Mouse (Mus musculus): ENCODE measurements around the gene Ubap1. TPM values are rescaled to one million over a fixed set of nuclear protein-coding genes. Genes with fewer than 3 reads are reported as not detected.

Ubap1 gene
- polyA plus RNA-seq, 1 experiment, result 7.0 TPM

- Histone ChIP-seq H3K9me3 (ENCODE audit: control insufficient read depth, low read length) (no peaks in the 10 kb centered on the region), H3K36me3 (ENCODE audit: control insufficient read depth) (peaks cover 11% of the 10 kb centered on the region), H3K27me3 (ENCODE audit: control insufficient read depth) (no peaks in the 10 kb centered on the region), H3K4me1 (ENCODE audit: control insufficient read depth) (peaks cover 40% of the 10 kb centered on the region), H3K4me3 (replicated peaks) (peak overlapping the region; percentile 94)
- TF ChIP-seq GATA1 (IDR thresholded peaks at IDR 0.05; ENCODE audit: low read length), result no peak
- no peak for TF ChIP-seq TAL1 (IDR thresholded peaks at IDR 0.05; ENCODE audit: low read length)
These were observed 957 bp upstream of the Ubap1 start for GRCm38 (mm10) chr4:41347839-41348238.

GRCm38 (mm10) chr4:41349199-41349591 lies 399 bp downstream of the Ubap1 start:
- TF ChIP-seq GATA1 (IDR thresholded peaks at IDR 0.05; ENCODE audit: low read length) (no peak), TAL1 (IDR thresholded peaks at IDR 0.05; ENCODE audit: low read length) (no peak)

DNA sequence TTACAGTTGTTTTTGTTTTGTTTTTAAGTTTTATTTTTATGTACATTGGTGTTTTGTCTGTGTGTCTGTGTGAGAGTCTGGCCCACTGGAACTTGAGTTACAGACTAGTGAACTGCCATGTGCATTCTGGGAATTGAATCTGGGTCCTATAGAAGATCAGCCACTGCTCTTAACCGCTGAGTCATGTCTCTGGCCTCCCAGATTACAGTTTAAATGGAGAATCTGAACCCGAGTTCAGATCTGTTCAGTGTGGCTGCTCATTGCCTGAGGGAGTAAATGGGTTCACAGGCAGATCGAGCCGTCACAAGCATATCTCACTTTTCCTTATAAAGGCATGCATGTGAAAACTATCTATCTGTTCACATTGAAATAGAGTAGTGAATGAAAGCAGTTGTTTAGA lies 4.0 kb downstream of the Ubap1 start:
- Histone ChIP-seq H3K36me3 (ENCODE audit: control insufficient read depth) (peaks cover 34% of the 10 kb centered on the region), H3K4me3 (replicated peaks) (no peak overlapping the region), H3K9me3 (ENCODE audit: control insufficient read depth, low read length) (peaks cover 4% of the 10 kb centered on the region; the same call in 1 of the 2 replicates), H3K27me3 (ENCODE audit: control insufficient read depth) (no peaks in the 10 kb centered on the region), H3K4me1 (ENCODE audit: control insufficient read depth) (peaks cover 45% of the 10 kb centered on the region)
- TF ChIP-seq TAL1 (IDR thresholded peaks at IDR 0.05; ENCODE audit: low read length), result 0 out of 3 replicates have a peak, but pooled peaks have one; percentile 12
- TF ChIP-seq GATA1 (IDR thresholded peaks at IDR 0.05; ENCODE audit: low read length), result no peak

More at GRCm38 (mm10) chr4:41349199-41349591, 399 bp downstream of the Ubap1 start:
- H3K36me3 ChIP-seq (ENCODE audit: control insufficient read depth), result peaks cover 12% of the 10 kb centered on the region
- H3K9me3 ChIP-seq (ENCODE audit: control insufficient read depth, low read length), result no peaks in the 10 kb centered on the region
- peaks cover 49% of the 10 kb centered on the region for H3K4me1 ChIP-seq (ENCODE audit: control insufficient read depth)
- no peaks in the 10 kb centered on the region for H3K27me3 ChIP-seq (ENCODE audit: control insufficient read depth)
- peak overlapping the region; percentile 94 for H3K4me3 ChIP-seq (replicated peaks)

GRCm38 (mm10) chr4:41353265-41353664 lies 4.5 kb downstream of the Ubap1 start:
- H3K36me3 ChIP-seq (ENCODE audit: control insufficient read depth), result peaks cover 38% of the 10 kb centered on the region
- no peak overlapping the region for H3K4me3 ChIP-seq (replicated peaks)
- TF ChIP-seq GATA1 (IDR thresholded peaks at IDR 0.05; ENCODE audit: low read length), result no peak
- TF ChIP-seq TAL1 (IDR thresholded peaks at IDR 0.05; ENCODE audit: low read length), result no peak
- peaks cover 4% of the 10 kb centered on the region; the same call in 1 of the 2 replicates for H3K9me3 ChIP-seq (ENCODE audit: control insufficient read depth, low read length)
- H3K27me3 ChIP-seq (ENCODE audit: control insufficient read depth), result no peaks in the 10 kb centered on the region
- peaks cover 44% of the 10 kb centered on the region for H3K4me1 ChIP-seq (ENCODE audit: control insufficient read depth)

DNA sequence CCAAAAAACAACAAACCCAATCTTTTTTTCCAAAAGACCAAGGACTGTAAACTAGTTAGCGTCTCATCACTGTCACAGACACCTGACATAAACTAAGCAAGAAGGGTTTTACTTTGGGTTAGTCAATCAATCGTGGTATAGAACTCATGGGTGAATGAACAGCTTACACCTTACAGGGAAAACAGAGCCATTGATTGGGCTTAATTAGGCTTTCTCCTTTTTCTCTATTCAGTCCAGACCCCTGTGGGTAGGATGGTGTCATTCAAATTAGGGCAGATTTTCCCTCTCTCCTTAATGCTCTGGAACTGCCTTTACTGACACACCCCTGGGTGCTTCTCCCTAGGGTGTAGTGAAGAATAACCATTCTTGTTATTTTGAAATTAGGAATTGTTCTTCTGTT lies 8.4 kb downstream of the Ubap1 start:
- no peak for TF ChIP-seq TAL1 (IDR thresholded peaks at IDR 0.05; ENCODE audit: low read length)
- TF ChIP-seq GATA1 (IDR thresholded peaks at IDR 0.05; ENCODE audit: low read length), result no peak
- no peak overlapping the region for H3K4me3 ChIP-seq (replicated peaks)
- H3K9me3 ChIP-seq (ENCODE audit: control insufficient read depth, low read length), result peaks cover 4% of the 10 kb centered on the region; the same call in 1 of the 2 replicates
- peaks cover 47% of the 10 kb centered on the region for H3K36me3 ChIP-seq (ENCODE audit: control insufficient read depth)
- H3K27me3 ChIP-seq (ENCODE audit: control insufficient read depth), result no peaks in the 10 kb centered on the region
- H3K4me1 ChIP-seq (ENCODE audit: control insufficient read depth), result peaks cover 26% of the 10 kb centered on the region

- peaks cover 4% of the 10 kb centered on the region; the same call in 1 of the 2 replicates for H3K9me3 ChIP-seq (ENCODE audit: control insufficient read depth, low read length)
- no peak overlapping the region for H3K4me3 ChIP-seq (replicated peaks)
- no peak for TF ChIP-seq GATA1 (IDR thresholded peaks at IDR 0.05; ENCODE audit: low read length)
- TF ChIP-seq TAL1 (IDR thresholded peaks at IDR 0.05; ENCODE audit: low read length), result no peak
- no peaks in the 10 kb centered on the region for H3K27me3 ChIP-seq (ENCODE audit: control insufficient read depth)
- H3K36me3 ChIP-seq (ENCODE audit: control insufficient read depth), result peaks cover 40% of the 10 kb centered on the region
- peaks cover 17% of the 10 kb centered on the region for H3K4me1 ChIP-seq (ENCODE audit: control insufficient read depth)
These were observed 9.9 kb downstream of the Ubap1 start for GRCm38 (mm10) chr4:41358669-41359068.

DNA sequence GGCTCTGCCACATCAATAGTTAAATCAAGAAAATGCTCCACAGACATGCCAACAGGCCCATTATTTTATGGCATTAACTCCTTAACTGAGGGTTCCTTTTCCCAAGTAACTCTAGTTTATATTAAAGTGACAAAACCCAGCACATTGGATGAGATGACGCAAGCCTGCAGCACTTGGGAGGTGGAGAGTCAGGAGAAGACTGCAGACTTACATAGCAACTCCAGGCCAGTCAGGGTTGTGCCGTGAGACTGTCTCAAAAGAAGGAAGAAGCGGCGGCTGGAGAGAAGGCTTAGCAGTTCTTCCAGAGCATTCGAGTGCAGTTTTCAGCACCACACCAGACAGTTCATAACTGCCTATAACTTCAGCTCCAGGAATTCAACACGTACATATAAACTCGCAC lies 10.6 kb downstream of the Ubap1 start:
- Histone ChIP-seq H3K27me3 (ENCODE audit: control insufficient read depth) (no peaks in the 10 kb centered on the region), H3K9me3 (ENCODE audit: control insufficient read depth, low read length) (peaks cover 4% of the 10 kb centered on the region; the same call in 1 of the 2 replicates), H3K4me3 (replicated peaks) (no peak overlapping the region), H3K4me1 (ENCODE audit: control insufficient read depth) (peaks cover 16% of the 10 kb centered on the region), H3K36me3 (ENCODE audit: control insufficient read depth) (peaks cover 40% of the 10 kb centered on the region)
- TF ChIP-seq GATA1 (IDR thresholded peaks at IDR 0.05; ENCODE audit: low read length) (no peak), TAL1 (IDR thresholded peaks at IDR 0.05; ENCODE audit: low read length) (no peak)

GRCm38 (mm10) chr4:41361059-41361458 lies 12.3 kb downstream of the Ubap1 start:
- Histone ChIP-seq H3K27me3 (ENCODE audit: control insufficient read depth) (no peaks in the 10 kb centered on the region), H3K4me1 (ENCODE audit: control insufficient read depth) (peaks cover 18% of the 10 kb centered on the region), H3K9me3 (ENCODE audit: control insufficient read depth, low read length) (no peaks in the 10 kb centered on the region), H3K4me3 (replicated peaks) (no peak overlapping the region), H3K36me3 (ENCODE audit: control insufficient read depth) (peaks cover 36% of the 10 kb centered on the region)
- no peak for TF ChIP-seq GATA1 (IDR thresholded peaks at IDR 0.05; ENCODE audit: low read length)
- no peak for TF ChIP-seq TAL1 (IDR thresholded peaks at IDR 0.05; ENCODE audit: low read length)

GRCm38 (mm10) chr4:41368198-41368597 lies 19.4 kb downstream of the Ubap1 start:
- Histone ChIP-seq H3K4me3 (replicated peaks) (no peak overlapping the region), H3K36me3 (ENCODE audit: control insufficient read depth) (peaks cover 68% of the 10 kb centered on the region), H3K27me3 (ENCODE audit: control insufficient read depth) (no peaks in the 10 kb centered on the region), H3K9me3 (ENCODE audit: control insufficient read depth, low read length) (no peaks in the 10 kb centered on the region), H3K4me1 (ENCODE audit: control insufficient read depth) (peaks cover 13% of the 10 kb centered on the region)
- no peak for TF ChIP-seq GATA1 (IDR thresholded peaks at IDR 0.05; ENCODE audit: low read length)
- no peak for TF ChIP-seq TAL1 (IDR thresholded peaks at IDR 0.05; ENCODE audit: low read length)

All from erythroblast, embryonic 14.5 days (primary cell).